Mouse (Mus musculus): ENCODE measurements around the gene Sfi1.
"Not testable (repeated sequence)": the region's sequence is repeated elsewhere in the genome, so short reads cannot be mapped to it uniquely, and the experiment has no call there.

- TF ChIP-seq CTCF (IDR thresholded peaks at IDR 0.05; ENCODE audit: low read depth, low read length); GATA1 (IDR thresholded peaks at IDR 0.05; ENCODE audit: borderline replicate concordance, low read length): not testable (repeated sequence)
Observed at GRCm38 (mm10) chr11:3124932-3125810, 68.1 kb downstream of the Sfi1 start.

All from G1E (cell line).